Mouse (Mus musculus): ENCODE measurements around the gene Mcrs1. TPM values are rescaled to one million over a fixed set of nuclear protein-coding genes. Genes with fewer than 3 reads are reported as not detected.
"Not testable (repeated sequence)": the region's sequence is repeated elsewhere in the genome, so short reads cannot be mapped to it uniquely, and the experiment has no call there.

The Mcrs1 gene
- polyA plus RNA-seq, 1 experiment from 2014 or later, result 146 TPM

- Histone ChIP-seq H3K27ac (ENCODE audit: low read depth) (no peak overlapping the region), H3K4me1 (replicated peaks; ENCODE audit: control insufficient read depth, insufficient read depth, low read length) (peaks cover 5% of the 10 kb centered on the region), H3K27me3 (replicated peaks; ENCODE audit: control insufficient read depth, insufficient read depth, low read length) (no peaks in the 10 kb centered on the region), H3K4me3 (ENCODE audit: low read depth, low read length) (no peak overlapping the region), H3K9ac (ENCODE audit: low read length) (no peak overlapping the region), H3K36me3 (ENCODE audit: control insufficient read depth, insufficient read depth, low read length) (0 out of 2 replicates have a peak, but pooled peaks cover under 1% of the 10 kb centered on the region), H3K9me3 (ENCODE audit: control insufficient read depth, low read length) (no peaks in the 10 kb centered on the region), H3K4me2 (ENCODE audit: low read length) (no peak overlapping the region)
- DNase-seq (ENCODE audit: low spot score) (no peak), ATAC-seq (replicated peaks; ENCODE audit: low FRiP score, low TSS enrichment, low read depth) (no peak)
- 83% methylated on average over 2 of the region's 2 CpGs for WGBS
These were observed 2.8 kb upstream of the Mcrs1 start for GRCm38 (mm10) chr15:99254477-99255005.

- Histone ChIP-seq H3K9me3 (ENCODE audit: control insufficient read depth, low read length) (no peaks in the 10 kb centered on the region), H3K27ac (ENCODE audit: low read depth) (no peak overlapping the region; the same call in 1 of the 2 replicates), H3K36me3 (ENCODE audit: control insufficient read depth, insufficient read depth, low read length) (peaks cover 6% of the 10 kb centered on the region; the same call in 1 of the 2 replicates), H3K4me2 (ENCODE audit: low read length) (no peak overlapping the region), H3K9ac (ENCODE audit: low read length) (no peak overlapping the region), H3K4me1 (replicated peaks; ENCODE audit: control insufficient read depth, insufficient read depth, low read length) (peaks cover 5% of the 10 kb centered on the region), H3K27me3 (replicated peaks; ENCODE audit: control insufficient read depth, insufficient read depth, low read length) (no peaks in the 10 kb centered on the region), H3K4me3 (ENCODE audit: low read depth, low read length) (no peak overlapping the region)
- 94% methylated on average over 6 of the region's 6 CpGs for WGBS
- DNase-seq (ENCODE audit: low spot score) (no peak), ATAC-seq (replicated peaks; ENCODE audit: low FRiP score, low TSS enrichment, low read depth) (no peak)
These were observed 2.0 kb upstream of the Mcrs1 start for GRCm38 (mm10) chr15:99253772-99254171.

- H3K4me1 ChIP-seq (replicated peaks; ENCODE audit: control insufficient read depth, insufficient read depth, low read length); DNase-seq (ENCODE audit: low spot score); H3K9me3 ChIP-seq (ENCODE audit: control insufficient read depth, low read length); H3K27me3 ChIP-seq (replicated peaks; ENCODE audit: control insufficient read depth, insufficient read depth, low read length); H3K4me3 ChIP-seq (ENCODE audit: low read depth, low read length); H3K9ac ChIP-seq (ENCODE audit: low read length); ATAC-seq (replicated peaks; ENCODE audit: low FRiP score, low TSS enrichment, low read depth): not testable (repeated sequence)
- H3K27ac ChIP-seq (ENCODE audit: low read depth), result peak overlapping the region; percentile 97
- peak overlapping the region; percentile 94 for H3K4me2 ChIP-seq (ENCODE audit: low read length)
- H3K36me3 ChIP-seq (ENCODE audit: control insufficient read depth, insufficient read depth, low read length), result peaks cover 13% of the 10 kb centered on the region
- WGBS, result 37% methylated on average over 2 of the region's 2 CpGs
These were observed 1.4 kb upstream of the Mcrs1 start for GRCm38 (mm10) chr15:99253175-99253479.

- peak; percentile 65 for ATAC-seq (replicated peaks; ENCODE audit: low FRiP score, low TSS enrichment, low read depth)
- Histone ChIP-seq H3K4me1 (replicated peaks; ENCODE audit: control insufficient read depth, insufficient read depth, low read length) (peaks cover 5% of the 10 kb centered on the region), H3K9me3 (ENCODE audit: control insufficient read depth, low read length) (no peaks in the 10 kb centered on the region), H3K36me3 (ENCODE audit: control insufficient read depth, insufficient read depth, low read length) (peaks cover 18% of the 10 kb centered on the region), H3K9ac (ENCODE audit: low read length) (peak overlapping the region; percentile 70), H3K4me3 (ENCODE audit: low read depth, low read length) (peak overlapping the region; percentile 81), H3K27me3 (replicated peaks; ENCODE audit: control insufficient read depth, insufficient read depth, low read length) (no peaks in the 10 kb centered on the region), H3K27ac (ENCODE audit: low read depth) (peak overlapping the region; percentile 97), H3K4me2 (ENCODE audit: low read length) (peak overlapping the region; percentile 94)
- no peak for DNase-seq (ENCODE audit: low spot score)
- WGBS, result 3% methylated on average over 22 of the region's 22 CpGs
These were observed 817 bp upstream of the Mcrs1 start for GRCm38 (mm10) chr15:99252381-99253174.

GRCm38 (mm10) chr15:99251111-99251510, 650 bp downstream of the Mcrs1 start:
- peaks cover 33% of the 10 kb centered on the region for H3K36me3 ChIP-seq (ENCODE audit: control insufficient read depth, insufficient read depth, low read length)
- not testable (repeated sequence) for H3K4me1 ChIP-seq (replicated peaks; ENCODE audit: control insufficient read depth, insufficient read depth, low read length); DNase-seq (ENCODE audit: low spot score); H3K27ac ChIP-seq (ENCODE audit: low read depth); H3K27me3 ChIP-seq (replicated peaks; ENCODE audit: control insufficient read depth, insufficient read depth, low read length); H3K9me3 ChIP-seq (ENCODE audit: control insufficient read depth, low read length)
- under 1% methylated on average over 14 of the region's 15 CpGs for WGBS
- peak overlapping the region; percentile 81 for H3K4me3 ChIP-seq (ENCODE audit: low read depth, low read length)
- H3K4me2 ChIP-seq (ENCODE audit: low read length), result peak overlapping the region; percentile 63
- ATAC-seq (replicated peaks; ENCODE audit: low FRiP score, low TSS enrichment, low read depth), result 0 out of 2 replicates have a peak, but pooled peaks have one; percentile 6
- peak overlapping the region; percentile 35 for H3K9ac ChIP-seq (ENCODE audit: low read length)

GRCm38 (mm10) chr15:99249938-99250337, 1.8 kb downstream of the Mcrs1 start:
- H3K4me3 ChIP-seq (ENCODE audit: low read depth, low read length), result no peak overlapping the region
- peaks cover 38% of the 10 kb centered on the region for H3K36me3 ChIP-seq (ENCODE audit: control insufficient read depth, insufficient read depth, low read length)
- peaks cover 5% of the 10 kb centered on the region for H3K4me1 ChIP-seq (replicated peaks; ENCODE audit: control insufficient read depth, insufficient read depth, low read length)
- no peaks in the 10 kb centered on the region for H3K27me3 ChIP-seq (replicated peaks; ENCODE audit: control insufficient read depth, insufficient read depth, low read length)
- WGBS, result 94% methylated on average over 11 of the region's 11 CpGs
- no peak overlapping the region for H3K27ac ChIP-seq (ENCODE audit: low read depth)
- H3K9ac ChIP-seq (ENCODE audit: low read length), result no peak overlapping the region
- ATAC-seq (replicated peaks; ENCODE audit: low FRiP score, low TSS enrichment, low read depth) (no peak), DNase-seq (ENCODE audit: low spot score) (no peak)
- no peak overlapping the region for H3K4me2 ChIP-seq (ENCODE audit: low read length)
- H3K9me3 ChIP-seq (ENCODE audit: control insufficient read depth, low read length), result no peaks in the 10 kb centered on the region

- Histone ChIP-seq H3K4me2 (ENCODE audit: low read length) (no peak overlapping the region), H3K4me3 (ENCODE audit: low read depth, low read length) (no peak overlapping the region), H3K4me1 (replicated peaks; ENCODE audit: control insufficient read depth, insufficient read depth, low read length) (peaks cover 5% of the 10 kb centered on the region), H3K9ac (ENCODE audit: low read length) (no peak overlapping the region), H3K27me3 (replicated peaks; ENCODE audit: control insufficient read depth, insufficient read depth, low read length) (no peaks in the 10 kb centered on the region), H3K27ac (ENCODE audit: low read depth) (no peak overlapping the region), H3K9me3 (ENCODE audit: control insufficient read depth, low read length) (no peaks in the 10 kb centered on the region), H3K36me3 (ENCODE audit: control insufficient read depth, insufficient read depth, low read length) (peaks cover 47% of the 10 kb centered on the region)
- DNase-seq (ENCODE audit: low spot score) (no peak), ATAC-seq (replicated peaks; ENCODE audit: low FRiP score, low TSS enrichment, low read depth) (no peak)
- WGBS, result 72% methylated on average over 9 of the region's 9 CpGs
These were observed 2.8 kb downstream of the Mcrs1 start for GRCm38 (mm10) chr15:99248972-99249371.

- H3K4me3 ChIP-seq (ENCODE audit: low read depth, low read length); DNase-seq (ENCODE audit: low spot score); ATAC-seq (replicated peaks; ENCODE audit: low FRiP score, low TSS enrichment, low read depth); H3K9me3 ChIP-seq (ENCODE audit: control insufficient read depth, low read length); H3K9ac ChIP-seq (ENCODE audit: low read length); H3K27ac ChIP-seq (ENCODE audit: low read depth); H3K4me2 ChIP-seq (ENCODE audit: low read length); H3K4me1 ChIP-seq (replicated peaks; ENCODE audit: control insufficient read depth, insufficient read depth, low read length); H3K27me3 ChIP-seq (replicated peaks; ENCODE audit: control insufficient read depth, insufficient read depth, low read length): not testable (repeated sequence)
- H3K36me3 ChIP-seq (ENCODE audit: control insufficient read depth, insufficient read depth, low read length), result peaks cover 64% of the 10 kb centered on the region
- 87% methylated on average over 6 of the region's 6 CpGs for WGBS
These were observed 5.0 kb downstream of the Mcrs1 start for GRCm38 (mm10) chr15:99246736-99247135.

- DNase-seq (ENCODE audit: low spot score) (no peak), ATAC-seq (replicated peaks; ENCODE audit: low FRiP score, low TSS enrichment, low read depth) (no peak)
- no peak overlapping the region for H3K9ac ChIP-seq (ENCODE audit: low read length)
- no peak overlapping the region for H3K27ac ChIP-seq (ENCODE audit: low read depth)
- WGBS, result 92% methylated on average over 10 of the region's 10 CpGs
- H3K36me3 ChIP-seq (ENCODE audit: control insufficient read depth, insufficient read depth, low read length), result peaks cover 45% of the 10 kb centered on the region
- no peaks in the 10 kb centered on the region for H3K9me3 ChIP-seq (ENCODE audit: control insufficient read depth, low read length)
- H3K27me3 ChIP-seq (replicated peaks; ENCODE audit: control insufficient read depth, insufficient read depth, low read length), result no peaks in the 10 kb centered on the region
- no peaks in the 10 kb centered on the region for H3K4me1 ChIP-seq (replicated peaks; ENCODE audit: control insufficient read depth, insufficient read depth, low read length)
- no peak overlapping the region for H3K4me2 ChIP-seq (ENCODE audit: low read length)
- no peak overlapping the region for H3K4me3 ChIP-seq (ENCODE audit: low read depth, low read length)
These were observed 9.7 kb downstream of the Mcrs1 start for GRCm38 (mm10) chr15:99242045-99242444.
